ENCODE assay signal across 13 mouse cellular contexts in genomic region chr10:69698699-69699098, GRCm38 (mm10).
DNase-seq lines count a peak whose midpoint lies in the region; ATAC-seq lines count a peak whose summit lies in the region.
"Had no signal": no experiment of that assay in that cellular context is flagged by ENCODE, and none has a peak within 500 bp of the region (broad histone marks: within the 10 kb centered on the region; RNA-seq: fewer than 3 reads in every experiment).

No protein-coding gene starts in this region.

- peak; percentile 46 for DNase-seq in cerebellum, adult 9-11 months
- DNase-seq in cerebellum, adult 11-12 months: no peak
- peak; percentile 50 to 58 for DNase-seq in cerebellum, postnatal 25 days
- DNase-seq in brain, adult 2 months (ENCODE audit: low read depth, low spot score): peak; percentile 57
- DNase-seq in thymus, postnatal 36 days: no peak
- DNase-seq: adrenal gland, adult 2 months; adrenal gland, postnatal 10 days; adrenal gland, postnatal 25 days; cerebellum, adult 11 months; forebrain, postnatal 0 days had no signal

- ATAC-seq in cerebellum, adult (ENCODE audit: insufficient number of reproducible peaks, low FRiP score, low TSS enrichment): no peak
- ATAC-seq: forebrain, embryonic 13.5 days; forebrain, embryonic 15.5 days; forebrain, postnatal 0 days had no signal

Comparison
In these comparisons a context has a peak if more than half of its experiments do, and no peak if none do; other contexts are left out.
1. DNase-seq: peak in cerebellum, adult 9-11 months (single experiment), cerebellum, postnatal 25 days (2 of 2) and brain, adult 2 months (single experiment); none in cerebellum, adult 11-12 months (single experiment) and thymus, postnatal 36 days (0 of 2).